Mouse (Mus musculus) hindbrain, embryonic 12.5 days (tissue): ENCODE data around the gene Glipr1l1. TPM values are rescaled to one million over a fixed set of nuclear protein-coding genes. Genes with fewer than 3 reads are reported as not detected.
"Not testable (repeated sequence)": the region's sequence is repeated elsewhere in the genome, so short reads cannot be mapped to it uniquely, and the experiment has no call there.

Experiments
- ATAC-seq: fragments of 200-750 bp; cut with Nextera tagmentation; 2 replicates; pipeline ENCODE4 v1.8.0; 2017; ENCODE audit warnings: moderate TSS enrichment; ENCODE audit not compliant: low FRiP score
- H3K27ac ChIP-seq: fragments of 300-500 bp; sonication (generic); 2 replicates; pipeline ENCODE4 v1.5.1; 2016; ENCODE audit warnings: mild to moderate bottlenecking
- H3K27me3 ChIP-seq: fragments of 300-500 bp; sonication (generic); 2 replicates; pipeline ENCODE4 v1.6.1; 2016; ENCODE audit warnings: mild to moderate bottlenecking
- H3K36me3 ChIP-seq: fragments of 300-500 bp; sonication (generic); 2 replicates; pipeline ENCODE4 v1.6.1; 2016; ENCODE audit warnings: mild to moderate bottlenecking
- H3K4me1 ChIP-seq: fragments of 300-500 bp; sonication (generic); 2 replicates; pipeline ENCODE4 v1.6.1; 2016
- H3K4me2 ChIP-seq: fragments of 300-500 bp; sonication (generic); replicated peaks from 2 replicates; pipeline ENCODE4 v1.6.1; 2016; ENCODE audit warnings: mild to moderate bottlenecking
- H3K4me3 ChIP-seq: fragments of 300-500 bp; sonication (generic); 2 replicates; pipeline ENCODE4 v1.5.1; 2016; ENCODE audit warnings: mild to moderate bottlenecking
- H3K9ac ChIP-seq: fragments of 300-500 bp; sonication (generic); 2 replicates; pipeline ENCODE4 v1.6.1; 2016; ENCODE audit warnings: mild to moderate bottlenecking, moderate library complexity
- H3K9me3 ChIP-seq: fragments of 300-500 bp; sonication (generic); replicated peaks from 2 replicates; pipeline ENCODE4 v1.6.1; 2016; ENCODE audit warnings: mild to moderate bottlenecking
- WGBS: fragments of 180-500 bp; shearing (Covaris S2); methylation state at CpG from one replicate; pipeline ENCODE4 v1.1.7; 2016; 5-methylcytosine and 5-hydroxymethylcytosine counted together
- polyA plus RNA-seq: library from polyadenylated mRNA; unstranded; fragments of >200 nt; fragmentation: Nextera tagmentation; extraction: Ambion mirVana; gene quantifications from 2 replicates; pipeline ENCODE4 v1.2.1, GENCODE M21; 2016

The Glipr1l1 gene
- not detected in 2 replicates for polyA plus RNA-seq

DNA sequence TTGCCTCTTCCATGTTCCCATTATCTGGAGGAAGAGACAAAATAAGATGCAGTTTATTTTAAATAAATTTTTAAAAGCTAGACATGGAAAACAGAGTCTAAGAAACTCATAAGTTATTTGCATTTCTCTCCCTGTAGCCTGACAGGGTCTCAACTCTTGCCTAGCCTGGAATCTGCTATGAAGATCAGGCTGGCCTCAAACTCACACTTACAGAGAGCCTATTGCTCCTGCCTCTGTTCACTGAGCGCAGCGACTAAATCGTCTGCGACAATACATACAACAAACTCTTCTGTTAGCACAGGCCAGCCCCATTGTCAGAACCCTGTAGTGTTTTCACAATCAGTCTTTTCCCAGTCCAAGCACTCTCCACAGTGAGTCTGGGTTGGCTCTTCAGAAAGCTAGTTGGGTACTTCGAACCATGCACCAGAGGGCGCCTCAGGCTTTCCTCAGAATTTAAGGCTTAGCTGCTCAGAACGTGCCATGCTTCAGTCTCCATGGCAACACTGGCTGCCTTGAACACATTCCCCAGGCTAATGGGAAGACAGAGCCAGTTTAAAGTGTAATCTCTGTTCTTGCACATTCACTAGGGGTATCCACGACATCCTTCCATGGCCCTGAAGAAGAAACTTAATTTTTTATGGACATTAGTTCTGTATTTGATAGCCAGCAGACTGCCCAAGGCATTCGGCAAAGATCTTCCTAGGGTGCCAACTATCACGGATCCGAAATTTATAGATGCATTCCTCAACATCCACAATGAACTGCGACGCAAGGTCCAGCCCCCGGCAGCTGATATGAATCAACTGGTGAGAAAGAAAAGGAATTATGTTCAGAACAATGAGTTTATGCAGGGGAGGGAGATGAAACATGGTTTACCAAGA is at the start of gene Glipr1l1:
Gene Glipr1l1, plus strand, starts transcription at position 488 of the 881 bp plus-strand sequence.
- Histone ChIP-seq H3K9me3 (no peaks in the 10 kb centered on the region), H3K4me2 (no peak within 1 kb of the TSS), H3K36me3 (no peaks in the 10 kb centered on the region), H3K9ac (no peak within 1 kb of the TSS), H3K4me3 (no peak within 1 kb of the TSS), H3K27ac (no peak within 1 kb of the TSS), H3K27me3 (no peaks in the 10 kb centered on the region), H3K4me1 (no peaks in the 10 kb centered on the region)
- ATAC-seq = peak; percentile 95
- WGBS = 42% methylated on average over 14 of the region's 14 CpGs

- Histone ChIP-seq H3K27me3 (no peaks in the 10 kb centered on the region), H3K9me3 (no peaks in the 10 kb centered on the region), H3K4me1 (no peaks in the 10 kb centered on the region), H3K36me3 (no peaks in the 10 kb centered on the region), H3K4me3 (no peak overlapping the region), H3K27ac (no peak overlapping the region), H3K9ac (no peak overlapping the region), H3K4me2 (no peak overlapping the region)
- ATAC-seq = no peak
- 86% methylated on average over 2 of the region's 2 CpGs for WGBS
These were observed 36.4 kb upstream of the Glipr1l1 start for GRCm38 (mm10) chr10:112023585-112023984.

- H3K27ac ChIP-seq, H3K9me3 ChIP-seq, ATAC-seq, H3K4me1 ChIP-seq, H3K27me3 ChIP-seq, H3K9ac ChIP-seq, H3K4me3 ChIP-seq, H3K36me3 ChIP-seq, H3K4me2 ChIP-seq: not testable (repeated sequence)
- WGBS = 79% methylated on average over 3 of the region's 3 CpGs
These were observed 31.3 kb upstream of the Glipr1l1 start for GRCm38 (mm10) chr10:112028689-112029088.

- not testable (repeated sequence) for H3K4me3 ChIP-seq, H3K9ac ChIP-seq, H3K27ac ChIP-seq, H3K4me1 ChIP-seq, H3K36me3 ChIP-seq, H3K27me3 ChIP-seq, ATAC-seq, H3K9me3 ChIP-seq, H3K4me2 ChIP-seq
- WGBS = 87% methylated on average over 9 of the region's 9 CpGs
These were observed 16.5 kb upstream of the Glipr1l1 start for GRCm38 (mm10) chr10:112043523-112043922.

GRCm38 (mm10) chr10:112044283-112044682 is 15.7 kb upstream of the Glipr1l1 start:
- not testable (repeated sequence) for H3K9ac ChIP-seq, H3K27ac ChIP-seq, H3K4me1 ChIP-seq, ATAC-seq, H3K36me3 ChIP-seq, H3K4me3 ChIP-seq, H3K4me2 ChIP-seq, H3K27me3 ChIP-seq, H3K9me3 ChIP-seq
- WGBS = 49% methylated on average over 14 of the region's 14 CpGs

DNA sequence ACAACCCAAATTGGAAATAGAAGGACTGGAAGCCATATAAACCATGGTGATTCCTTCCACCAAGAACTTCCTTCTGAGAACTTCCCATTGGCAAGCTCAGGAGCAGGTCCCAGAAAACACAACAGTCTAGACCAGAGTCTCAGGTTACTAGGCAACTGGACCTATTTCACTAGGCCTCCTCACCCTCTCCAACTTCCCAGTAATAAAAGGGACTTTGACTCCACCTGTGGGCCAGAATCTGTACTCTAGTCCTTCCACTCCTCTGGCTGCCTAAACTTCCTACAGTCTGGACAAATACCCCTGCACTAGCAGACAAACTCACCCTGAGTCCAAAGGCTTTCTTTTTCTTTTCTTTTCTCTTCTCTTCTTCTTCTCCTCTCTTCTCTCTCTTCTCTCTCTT is 8.8 kb upstream of the Glipr1l1 start:
- Histone ChIP-seq H3K9ac (no peak overlapping the region), H3K4me1 (no peaks in the 10 kb centered on the region), H3K27me3 (no peaks in the 10 kb centered on the region), H3K27ac (no peak overlapping the region), H3K9me3 (no peaks in the 10 kb centered on the region), H3K4me2 (no peak overlapping the region), H3K4me3 (no peak overlapping the region), H3K36me3 (no peaks in the 10 kb centered on the region)
- ATAC-seq = no peak

DNA sequence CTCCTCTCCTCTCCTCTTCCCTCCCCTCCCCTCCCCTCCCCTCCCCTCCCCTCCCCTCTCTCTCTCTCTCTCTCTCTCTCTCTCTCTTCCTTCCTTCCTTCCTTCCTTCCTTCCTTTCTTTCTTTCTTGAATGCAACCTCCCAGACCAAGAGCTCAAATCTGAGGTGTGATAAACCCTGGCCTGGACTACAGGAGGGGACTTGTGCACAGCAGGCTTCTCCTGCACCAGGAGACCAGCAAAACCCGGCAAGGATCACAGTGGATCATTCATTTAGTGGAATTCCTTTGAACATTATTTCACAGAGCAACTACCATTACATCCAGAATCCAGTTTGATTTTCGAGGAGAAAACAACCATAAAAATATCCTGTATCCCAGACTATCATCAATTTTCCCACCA is 8.0 kb upstream of the Glipr1l1 start:
- H3K27ac ChIP-seq, H3K27me3 ChIP-seq, H3K36me3 ChIP-seq, H3K9me3 ChIP-seq, H3K9ac ChIP-seq, H3K4me1 ChIP-seq, H3K4me2 ChIP-seq, ATAC-seq, H3K4me3 ChIP-seq: not testable (repeated sequence)
- WGBS = 78% methylated on average over 2 of the region's 2 CpGs

GRCm38 (mm10) chr10:112060583-112060934 is 570 bp downstream of the Glipr1l1 start:
- H3K4me3 ChIP-seq, H3K27ac ChIP-seq, H3K36me3 ChIP-seq, H3K4me2 ChIP-seq, H3K9ac ChIP-seq, H3K27me3 ChIP-seq, H3K4me1 ChIP-seq, H3K9me3 ChIP-seq: not testable (repeated sequence)
- 74% methylated on average over 6 of the region's 6 CpGs for WGBS
- peak; percentile 52; the same call in 1 of the 2 replicates for ATAC-seq

DNA sequence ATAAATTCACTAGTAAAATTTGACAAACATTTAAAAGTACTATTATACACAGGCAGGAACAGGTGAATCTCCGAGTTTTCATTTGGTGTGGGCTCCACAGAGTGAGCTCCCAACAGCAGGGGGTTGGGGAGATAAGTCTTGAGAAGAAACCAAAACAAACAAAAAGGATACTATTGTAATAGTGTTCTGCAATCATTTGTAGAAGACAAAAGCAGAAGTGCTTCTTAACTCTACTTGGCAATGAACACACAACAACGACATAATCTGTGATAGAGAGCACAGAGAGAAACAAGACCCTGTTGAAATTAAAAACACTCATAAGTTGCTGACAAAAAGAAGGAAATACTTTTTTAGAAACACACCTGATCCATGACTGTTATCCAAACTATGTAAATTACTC is 20.1 kb downstream of the Glipr1l1 start:
- WGBS = 49% methylated on average over 2 of the region's 2 CpGs
- Histone ChIP-seq H3K9ac (no peak overlapping the region), H3K4me3 (no peak overlapping the region), H3K9me3 (no peaks in the 10 kb centered on the region), H3K36me3 (no peaks in the 10 kb centered on the region), H3K4me2 (no peak overlapping the region), H3K27me3 (no peaks in the 10 kb centered on the region), H3K4me1 (no peaks in the 10 kb centered on the region), H3K27ac (no peak overlapping the region)
- no peak for ATAC-seq

DNA sequence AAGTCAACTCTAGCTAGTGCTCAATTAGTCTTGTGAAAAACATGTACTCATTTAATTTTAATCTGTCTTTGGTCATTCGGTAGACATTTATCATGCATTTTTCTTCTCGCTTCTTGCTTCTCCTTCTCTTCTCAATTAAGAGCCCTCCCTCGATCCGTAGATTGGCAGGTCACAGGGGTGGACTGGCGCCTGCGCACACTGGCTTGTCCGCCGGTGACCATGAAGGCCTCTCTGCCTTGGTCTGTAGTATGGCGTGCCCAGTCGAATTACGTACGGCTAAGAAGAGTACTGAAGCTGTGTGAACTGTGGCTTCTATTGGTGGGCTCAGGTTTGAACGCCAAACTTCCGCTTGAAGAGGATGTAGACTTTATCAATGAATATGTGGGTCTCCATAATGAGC is 23.2 kb downstream of the Glipr1l1 start, which contains the start of gene Glipr1l2:
Gene Glipr1l2, plus strand, starts transcription at position 198 of the 400 bp plus-strand sequence.
- H3K4me3 ChIP-seq = no peak within 1 kb of the TSS
- ATAC-seq = no peak
- H3K9ac ChIP-seq = no peak within 1 kb of the TSS
- WGBS = 94% methylated on average over 14 of the region's 14 CpGs
- no peaks in the 10 kb centered on the region for H3K4me1 ChIP-seq
- no peak within 1 kb of the TSS for H3K4me2 ChIP-seq
- no peaks in the 10 kb centered on the region for H3K9me3 ChIP-seq
- H3K27ac ChIP-seq = no peak within 1 kb of the TSS
- H3K36me3 ChIP-seq = no peaks in the 10 kb centered on the region
- H3K27me3 ChIP-seq = no peaks in the 10 kb centered on the region

DNA sequence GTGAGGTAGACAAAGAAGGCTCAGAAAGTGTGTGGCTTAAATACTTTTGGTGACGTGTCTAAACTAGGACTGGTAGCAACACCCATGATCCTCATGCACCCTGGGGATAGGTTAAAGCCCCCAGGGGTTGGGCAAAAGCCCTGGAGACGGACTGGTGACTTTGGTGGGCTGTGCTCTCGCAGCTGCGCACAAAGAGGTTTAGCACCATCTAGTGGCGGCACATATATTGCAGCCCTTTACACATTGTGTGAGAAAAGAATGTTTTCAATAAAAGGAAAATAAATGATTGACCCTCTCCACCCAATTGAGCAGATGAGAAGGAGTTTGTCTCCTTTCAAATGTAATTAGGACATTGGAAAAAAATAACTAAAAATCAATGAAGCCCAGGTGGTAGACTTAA is 45.8 kb downstream of the Glipr1l1 start:
- 8% methylated on average over 5 of the region's 5 CpGs for WGBS
- ATAC-seq, H3K9ac ChIP-seq, H3K4me3 ChIP-seq, H3K36me3 ChIP-seq, H3K4me2 ChIP-seq, H3K4me1 ChIP-seq, H3K27me3 ChIP-seq, H3K27ac ChIP-seq: not testable (repeated sequence)
- peaks cover 13% of the 10 kb centered on the region; the same call in 1 of the 2 replicates for H3K9me3 ChIP-seq

DNA sequence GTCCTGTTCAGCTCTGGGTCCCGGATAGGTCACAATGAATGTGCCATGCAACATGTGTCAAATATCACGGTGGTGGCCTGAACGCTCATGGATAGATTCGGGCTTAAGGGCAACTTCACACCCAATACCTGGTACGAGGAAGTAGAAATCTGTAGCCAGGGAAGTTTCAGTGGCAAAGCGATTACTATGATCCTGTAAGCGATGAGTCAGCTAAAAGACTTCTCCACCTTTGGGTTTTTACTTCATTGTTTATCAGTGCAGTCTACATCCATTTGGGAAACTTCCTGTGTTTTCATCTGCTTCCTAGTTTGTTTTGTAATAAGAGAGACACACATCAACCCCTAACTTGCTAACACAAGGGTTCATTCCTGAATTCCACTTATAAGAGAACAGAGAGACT is 50.4 kb downstream of the Glipr1l1 start:
- ATAC-seq = no peak
- Histone ChIP-seq H3K27ac (no peak overlapping the region), H3K9me3 (no peaks in the 10 kb centered on the region), H3K36me3 (no peaks in the 10 kb centered on the region), H3K4me2 (no peak overlapping the region), H3K4me1 (no peaks in the 10 kb centered on the region), H3K27me3 (no peaks in the 10 kb centered on the region), H3K9ac (no peak overlapping the region), H3K4me3 (no peak overlapping the region)
- 94% methylated on average over 7 of the region's 7 CpGs for WGBS

- not testable (repeated sequence) for H3K27me3 ChIP-seq
These were observed 65.1 kb downstream of the Glipr1l1 start for GRCm38 (mm10) chr10:112125090-112125489.

More at GRCm38 (mm10) chr10:112125090-112125489, 65.1 kb downstream of the Glipr1l1 start:
- not testable (repeated sequence) for H3K4me3 ChIP-seq, H3K9me3 ChIP-seq, H3K4me1 ChIP-seq, H3K9ac ChIP-seq, H3K4me2 ChIP-seq, ATAC-seq, H3K27ac ChIP-seq, H3K36me3 ChIP-seq
- 52% methylated on average over 2 of the region's 2 CpGs for WGBS
